Mouse (Mus musculus): Measurements from ENCODE around the gene Hivep3.

Hivep3 gene

DNA sequence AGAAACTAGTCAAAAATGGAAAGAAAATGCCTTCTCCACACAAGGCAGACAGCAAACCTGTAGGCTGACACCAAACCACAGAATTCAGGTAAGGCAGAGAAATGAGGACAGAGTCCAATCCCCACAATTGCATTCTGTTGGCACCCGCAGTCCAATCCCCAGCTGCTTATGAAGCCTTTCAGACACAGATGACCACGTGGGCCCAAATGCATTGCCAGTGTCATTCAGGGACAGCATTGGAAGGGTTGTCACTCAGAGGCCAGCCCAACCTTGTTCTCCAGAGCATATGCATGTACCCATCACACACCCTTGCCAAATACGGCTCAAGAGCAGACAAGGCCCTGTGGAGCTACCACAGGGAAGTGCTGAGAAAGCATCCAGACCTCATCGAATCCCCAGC is 204.9 kb downstream of the Hivep3 start:
- in situ Hi-C loops (cut with MboI, MseI) = no loop called here

DNA sequence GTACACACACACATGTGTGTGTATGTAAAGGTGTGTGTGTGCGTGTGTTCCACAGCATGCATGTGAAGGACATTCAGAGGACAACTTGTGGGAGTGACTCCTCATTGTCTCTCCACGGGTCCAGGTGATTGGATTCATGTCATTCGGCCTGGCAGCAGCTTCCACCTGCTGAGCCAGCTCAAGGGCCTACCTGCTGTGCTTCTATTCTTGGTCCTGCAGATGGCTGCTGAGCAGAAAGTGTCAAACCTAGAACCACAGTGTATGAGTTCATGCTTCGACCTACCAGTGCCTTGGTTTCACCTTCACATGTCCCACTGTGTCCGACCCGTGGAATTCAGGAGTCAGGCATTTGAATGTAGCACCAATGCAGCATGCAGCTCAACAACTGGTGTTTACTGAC is 206.2 kb downstream of the Hivep3 start:
- in situ Hi-C loops (cut with MboI, MseI) = no loop called here

DNA sequence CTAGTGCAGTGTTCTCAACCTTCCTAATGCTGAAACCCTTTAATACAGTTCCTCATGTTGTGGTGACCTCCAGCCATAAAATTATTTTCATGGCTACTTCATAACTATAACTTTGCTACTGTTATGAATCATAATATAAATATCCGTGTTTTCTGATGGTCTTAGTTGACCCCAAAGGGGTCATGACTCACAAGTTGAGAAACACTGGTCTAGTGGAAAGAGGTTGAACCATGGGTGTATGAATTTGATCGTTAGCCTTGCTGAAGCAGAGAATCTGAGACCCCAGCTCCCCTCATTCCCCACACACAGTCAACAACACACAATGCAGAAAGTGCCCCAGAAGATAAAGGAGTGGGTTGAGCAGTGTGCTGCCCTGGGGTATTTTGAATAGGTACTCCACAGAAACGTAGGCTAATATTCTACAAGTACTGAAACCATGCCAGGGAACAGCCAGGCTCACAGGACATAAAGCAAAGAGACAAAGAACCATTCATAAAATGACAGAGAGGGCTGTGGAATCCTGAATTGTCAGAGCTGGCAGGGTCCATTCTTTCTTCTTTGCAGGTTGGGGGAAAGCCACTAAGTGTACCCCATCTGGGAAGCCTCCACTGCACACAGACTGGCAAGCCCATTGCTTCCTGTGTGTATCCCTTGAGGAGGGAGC is 212.8 kb downstream of the Hivep3 start:
- in situ Hi-C loops (cut with MboI, MseI) = no loop called here

DNA sequence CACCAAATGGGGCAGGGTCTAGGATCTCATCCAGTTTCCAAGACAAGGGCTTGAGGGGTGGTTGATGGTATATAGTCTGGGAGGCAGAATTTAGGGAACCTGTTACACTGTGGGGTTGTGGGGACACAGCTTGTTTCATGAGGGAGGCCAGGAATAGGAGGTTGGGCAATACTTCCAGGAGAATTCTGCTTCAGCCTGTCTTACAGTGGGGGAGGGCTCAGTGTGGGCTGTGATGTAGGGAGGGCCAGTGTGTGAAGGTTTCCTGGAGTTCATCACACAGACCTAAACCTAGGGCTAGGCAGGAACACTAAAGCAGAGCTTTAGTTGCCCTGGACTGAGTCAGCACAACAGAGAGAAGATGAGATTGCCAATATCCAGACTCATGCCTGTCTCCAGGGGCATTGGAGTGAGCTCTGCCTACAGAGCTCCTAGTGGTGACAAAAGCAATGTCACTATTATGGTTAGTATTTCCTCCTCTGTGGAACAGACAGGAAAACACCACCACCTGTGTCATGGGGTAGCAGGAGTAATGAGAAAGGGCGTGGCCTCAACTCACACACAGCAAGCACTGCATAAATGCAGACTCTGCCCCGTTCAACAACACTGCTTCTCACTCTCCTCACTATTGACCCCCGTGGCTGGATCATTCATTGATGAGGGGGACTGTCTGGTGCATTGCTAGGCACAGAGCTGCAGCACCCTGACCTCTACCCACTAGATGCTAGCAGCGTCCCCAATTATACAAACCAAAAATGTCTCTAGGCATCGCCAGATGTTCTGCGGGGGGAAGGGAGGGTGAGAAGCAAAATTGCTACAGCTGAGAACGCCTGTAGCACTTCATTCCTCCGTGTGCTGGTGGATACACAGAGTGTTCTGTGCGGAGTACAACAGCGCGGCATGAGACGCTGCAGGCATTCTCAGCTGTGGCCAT is 213.9 kb downstream of the Hivep3 start:
- in situ Hi-C loops (cut with MboI, MseI) = no loop called here

DNA sequence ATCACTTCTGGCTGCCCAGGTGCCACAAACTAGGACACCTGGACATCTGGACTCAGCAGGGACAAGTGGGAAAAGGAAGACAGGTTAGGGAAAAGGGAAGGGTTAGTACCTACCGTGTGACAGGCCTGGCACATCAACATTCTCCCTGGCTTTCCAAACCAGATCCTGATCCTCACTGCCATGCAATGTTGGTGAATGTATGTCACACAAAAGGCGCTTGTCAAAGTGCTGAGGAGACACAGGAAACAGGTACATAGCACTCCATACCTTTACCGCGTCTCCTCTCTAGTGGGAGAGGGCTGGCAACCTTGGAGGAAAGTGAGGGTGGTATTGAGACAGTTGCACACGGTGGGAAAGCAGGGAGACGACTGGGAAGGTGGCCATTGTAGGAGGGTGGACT is 214.8 kb downstream of the Hivep3 start:
- in situ Hi-C loops (cut with MboI, MseI) = no loop called here

DNA sequence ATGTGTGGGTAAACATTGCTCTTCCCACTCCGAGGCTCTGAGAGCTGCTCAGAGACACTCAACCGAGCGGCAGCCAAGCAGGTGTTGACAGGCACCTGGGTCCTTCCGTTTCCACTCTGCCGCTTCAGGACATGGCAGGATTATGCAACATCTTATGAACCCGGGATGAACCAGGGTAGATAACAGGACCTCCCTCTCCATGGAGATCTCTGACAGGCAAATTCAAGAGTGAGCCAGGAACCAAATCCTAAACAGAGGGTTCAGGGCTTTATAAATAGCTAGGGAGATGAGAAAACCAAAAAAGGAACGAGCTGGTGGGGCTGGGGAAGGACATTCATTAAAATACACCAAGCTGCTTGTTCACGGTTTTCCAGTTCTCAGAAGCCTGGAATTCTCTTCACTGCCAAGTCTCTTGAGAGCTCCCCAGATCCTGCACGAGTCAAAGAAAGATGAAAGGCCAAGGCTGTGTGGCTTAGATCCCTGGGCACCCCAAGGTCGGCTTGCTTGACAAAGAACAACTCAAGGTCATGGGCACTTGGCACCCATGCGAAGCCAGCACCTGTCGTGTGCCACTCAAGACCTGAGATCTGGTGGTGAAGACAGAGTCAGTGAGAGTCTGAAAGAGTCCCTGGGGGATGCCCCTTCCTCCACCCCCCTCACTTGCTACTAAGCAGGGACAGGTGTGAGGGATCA is 215.5 kb downstream of the Hivep3 start:
- in situ Hi-C loops (cut with MboI, MseI) = no loop called here

DNA sequence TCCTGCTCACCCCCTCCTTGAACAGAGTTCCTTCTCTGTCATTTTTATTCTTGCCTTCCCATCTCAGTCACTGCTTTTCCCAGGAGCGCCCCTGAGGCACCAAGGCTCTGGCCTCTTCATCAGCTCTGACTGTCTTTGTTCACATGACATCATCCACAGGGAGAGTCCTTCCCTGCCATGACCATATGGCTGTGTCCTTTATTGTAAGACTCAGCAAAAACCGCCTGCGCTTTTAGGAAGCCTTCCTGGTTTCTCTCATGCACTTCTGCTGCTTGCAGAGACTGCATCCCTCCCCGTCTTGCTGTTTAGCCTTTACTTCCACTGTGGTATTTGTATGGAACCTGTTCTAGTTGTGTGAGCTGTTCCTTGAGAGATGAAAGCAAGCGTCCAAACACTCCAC is 216.6 kb downstream of the Hivep3 start:
- in situ Hi-C loops (cut with MboI, MseI) = no loop called here

DNA sequence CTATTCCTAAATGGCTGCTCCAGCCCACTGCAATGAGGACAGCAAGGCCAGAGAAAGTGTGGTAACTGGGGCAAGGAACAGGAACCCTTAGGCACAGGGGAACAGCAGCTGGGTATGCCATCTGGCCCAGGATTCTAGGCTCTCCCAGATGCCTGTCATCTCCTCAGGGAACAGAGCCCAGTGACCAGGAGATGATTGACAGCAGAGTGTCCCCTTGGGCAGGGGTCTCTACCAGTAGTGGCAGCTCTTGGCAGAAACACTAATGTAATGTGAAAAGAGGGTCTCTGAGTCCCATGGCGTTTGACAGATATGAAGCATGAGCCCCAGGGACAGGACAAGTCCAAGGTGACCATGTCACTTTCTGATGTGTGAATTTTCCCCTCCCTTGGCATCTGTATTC is 217.5 kb downstream of the Hivep3 start:
- in situ Hi-C loops (cut with MboI, MseI) = no loop called here

DNA sequence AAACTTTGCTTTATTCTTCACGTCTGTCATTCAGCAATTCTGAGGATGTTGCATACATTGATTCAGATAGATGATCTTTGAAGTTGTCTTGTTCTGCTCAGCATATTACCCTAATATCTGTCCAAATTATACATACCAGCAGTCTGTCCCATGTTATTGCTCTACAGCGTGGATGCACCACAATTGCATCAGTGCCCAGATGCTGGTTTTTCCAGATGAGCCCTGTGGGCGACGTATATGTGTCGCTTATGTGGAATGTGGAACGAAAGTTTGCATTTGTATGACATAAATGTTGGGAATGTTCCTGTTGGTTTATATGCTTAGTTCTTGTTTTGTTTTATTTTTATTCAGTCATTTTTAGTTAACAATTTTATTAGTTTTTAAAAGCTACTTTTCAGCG is 221.4 kb downstream of the Hivep3 start:
- in situ Hi-C loops (cut with MboI, MseI) = no loop called here

DNA sequence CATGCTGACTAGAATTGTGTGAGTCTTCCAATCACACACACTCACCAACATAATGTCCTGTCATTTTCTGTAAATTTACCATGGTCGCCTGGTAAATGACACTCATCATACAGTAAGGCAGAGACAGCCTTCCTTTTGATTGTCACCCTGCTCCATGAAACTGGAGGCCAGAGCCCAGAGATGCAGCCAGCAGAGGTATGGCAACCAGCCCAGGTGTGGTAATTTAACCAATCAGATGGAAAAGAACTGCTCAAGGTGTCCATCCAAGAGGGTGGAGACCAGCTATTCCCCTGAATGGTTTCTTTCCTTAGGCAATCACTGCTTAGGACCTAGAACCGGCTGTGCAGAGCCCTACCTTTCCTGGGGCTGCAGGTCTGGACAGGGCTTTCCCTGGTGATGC is 224.4 kb downstream of the Hivep3 start:
- in situ Hi-C loops (cut with MboI, MseI) = no loop called here

DNA sequence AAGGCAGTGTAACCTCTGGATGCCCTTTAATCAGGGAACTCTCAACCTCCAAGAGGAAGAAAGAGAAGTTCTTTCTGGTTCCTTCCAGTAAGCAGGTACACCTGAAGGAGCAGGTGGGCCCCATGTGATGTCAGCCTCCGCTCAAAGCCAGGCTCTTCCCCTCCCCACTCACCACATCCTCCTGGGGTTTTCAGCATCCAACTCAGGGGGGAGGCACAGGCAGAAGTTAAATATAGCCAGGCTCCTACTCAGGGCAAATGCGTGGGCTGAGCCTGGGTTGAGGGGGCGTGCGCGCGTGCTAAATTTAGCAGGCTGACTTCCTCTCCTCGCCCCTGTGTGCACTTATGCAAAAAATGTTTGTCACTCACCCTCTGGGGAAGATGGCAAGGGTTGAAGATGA is 225.7 kb downstream of the Hivep3 start:
- in situ Hi-C loops (cut with MboI, MseI) = no loop called here

DNA sequence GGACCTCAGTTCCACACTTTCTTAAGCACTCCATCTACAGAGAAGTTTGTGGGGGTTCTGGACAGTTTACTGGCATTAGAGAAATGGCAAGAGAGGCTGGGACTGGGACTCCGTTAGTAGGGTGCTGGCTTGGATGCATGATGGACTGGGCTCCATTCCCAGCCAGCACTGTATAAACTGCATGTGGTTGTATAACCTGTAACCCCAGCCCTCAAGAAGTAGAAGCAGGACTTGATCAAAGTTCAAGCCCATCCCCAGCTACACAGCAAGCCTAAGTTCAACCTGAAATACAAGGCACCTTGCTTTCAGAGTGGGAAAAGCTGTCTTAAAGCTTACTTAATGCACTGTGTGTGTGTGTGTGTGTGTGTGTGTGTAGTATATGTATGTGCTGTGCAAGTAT is 226.3 kb downstream of the Hivep3 start:
- in situ Hi-C loops (cut with MboI, MseI) = loop anchor here (5.0 kb wide), 2 partner anchors 77 to 102 kb away; partner anchors contain the start of gene AL607142.1

DNA sequence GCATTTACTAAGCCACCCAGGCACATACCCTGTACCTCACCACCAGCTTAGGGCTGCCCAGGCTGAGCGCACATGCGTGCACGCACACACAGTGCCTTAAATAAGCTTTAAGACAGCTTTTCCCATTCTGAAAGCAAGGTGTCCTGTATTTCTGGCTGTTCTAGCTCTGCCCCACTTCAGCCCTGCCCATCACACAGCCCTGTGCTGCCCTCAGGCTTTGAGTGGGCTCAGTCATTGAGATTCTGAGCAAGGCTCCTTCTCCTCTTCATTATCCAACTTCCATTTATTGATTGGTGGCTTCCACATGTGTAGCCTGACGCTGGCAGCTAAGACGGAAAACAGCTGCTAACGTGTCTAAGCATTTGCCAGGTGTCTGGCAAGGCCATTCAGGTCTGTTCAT is 226.9 kb downstream of the Hivep3 start:
- in situ Hi-C loops (cut with MboI, MseI) = loop anchor here (5.0 kb wide), 2 partner anchors 77 to 102 kb away; partner anchors contain the start of gene AL607142.1

DNA sequence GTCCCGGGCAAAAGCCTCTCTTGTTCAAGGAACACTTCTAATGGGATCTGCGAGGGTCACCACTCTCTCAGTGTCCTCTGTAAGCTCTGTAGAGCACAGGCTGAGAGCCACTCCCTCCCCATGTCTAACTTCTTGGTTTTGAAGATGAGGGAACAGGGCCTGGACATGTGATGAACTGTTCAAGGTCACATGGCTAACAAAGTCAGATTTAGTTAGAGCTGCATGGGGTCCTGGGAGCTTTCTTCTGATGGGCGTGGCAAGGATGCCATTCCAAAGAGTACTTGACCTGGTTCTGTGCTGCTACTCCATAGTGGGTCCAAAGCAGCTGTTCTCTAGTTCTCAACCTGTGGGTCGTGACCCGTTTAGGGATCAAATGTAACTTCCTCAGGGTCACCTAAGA is 227.6 kb downstream of the Hivep3 start:
- in situ Hi-C loops (cut with MboI, MseI) = loop anchor here (5.0 kb wide), 2 partner anchors 76 to 101 kb away; partner anchors contain the start of gene AL607142.1

DNA sequence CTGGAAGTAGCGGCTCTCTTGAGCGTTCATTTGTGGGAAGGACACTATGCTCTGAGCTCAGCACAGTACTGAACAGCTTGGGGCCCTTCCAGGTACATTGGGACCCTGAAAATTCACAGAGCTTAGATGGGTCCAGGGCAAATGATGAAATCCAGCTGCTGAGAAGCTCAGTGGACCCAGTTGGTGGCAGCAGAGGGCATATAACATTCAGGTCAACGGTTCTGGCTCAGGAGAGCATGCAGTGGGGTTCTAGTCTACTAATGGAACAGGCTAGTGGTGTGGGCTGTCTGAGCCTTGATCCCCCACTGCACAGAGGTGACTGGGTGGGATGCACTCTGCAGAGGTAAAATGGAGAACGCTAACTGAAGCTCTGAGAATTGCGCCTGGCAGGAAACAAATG is 228.5 kb downstream of the Hivep3 start:
- in situ Hi-C loops (cut with MboI, MseI) = loop anchor here (5.0 kb wide), 2 partner anchors 75 to 100 kb away; partner anchors contain the start of gene AL607142.1

DNA sequence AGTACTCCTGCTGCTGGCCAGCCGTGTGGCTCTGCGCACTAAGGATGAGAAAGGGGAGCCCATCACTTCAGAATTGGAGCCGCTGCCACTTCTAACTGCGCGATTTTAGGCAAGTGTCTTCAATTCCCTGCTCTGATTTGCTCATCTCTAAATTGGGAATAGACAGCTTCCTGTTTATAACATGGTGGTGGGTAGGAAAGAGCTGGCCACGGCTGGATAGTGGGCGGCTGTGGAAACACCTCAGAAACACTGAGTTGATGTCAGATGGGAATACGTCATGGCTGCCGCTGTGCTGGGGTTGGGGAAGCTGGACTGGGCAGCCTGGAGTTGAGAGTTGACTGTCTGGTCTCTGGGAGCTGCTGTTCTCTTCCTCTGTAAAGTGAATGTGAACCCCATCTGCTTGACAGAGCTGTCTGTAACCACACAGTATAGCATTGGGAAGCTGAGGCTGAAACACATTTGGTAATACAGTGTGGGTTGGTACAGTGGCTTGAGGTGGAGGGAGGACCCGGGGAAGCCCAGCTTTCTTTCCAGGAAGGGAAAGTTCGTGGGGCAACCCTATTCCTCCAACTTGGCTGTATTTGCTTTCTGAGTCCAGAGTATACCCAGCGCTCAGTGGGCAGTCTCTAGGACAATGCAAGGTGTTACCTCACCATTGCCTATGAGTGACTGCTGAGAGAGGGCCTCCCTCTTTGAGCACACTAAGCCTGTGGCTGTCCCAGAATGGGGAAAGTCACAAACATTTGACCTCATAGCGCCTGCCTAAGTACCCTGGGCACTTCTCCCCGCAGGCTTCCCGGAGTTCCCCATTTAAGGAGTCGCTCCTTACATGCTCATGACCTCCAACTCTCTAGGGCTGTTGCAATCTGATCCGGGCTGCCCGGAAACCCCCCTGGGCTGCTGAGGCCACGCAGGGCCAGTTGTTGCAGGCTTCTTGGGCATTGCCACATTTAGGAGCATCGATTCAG is 232.8 kb downstream of the Hivep3 start:
- in situ Hi-C loops (cut with MboI, MseI) = no loop called here

DNA sequence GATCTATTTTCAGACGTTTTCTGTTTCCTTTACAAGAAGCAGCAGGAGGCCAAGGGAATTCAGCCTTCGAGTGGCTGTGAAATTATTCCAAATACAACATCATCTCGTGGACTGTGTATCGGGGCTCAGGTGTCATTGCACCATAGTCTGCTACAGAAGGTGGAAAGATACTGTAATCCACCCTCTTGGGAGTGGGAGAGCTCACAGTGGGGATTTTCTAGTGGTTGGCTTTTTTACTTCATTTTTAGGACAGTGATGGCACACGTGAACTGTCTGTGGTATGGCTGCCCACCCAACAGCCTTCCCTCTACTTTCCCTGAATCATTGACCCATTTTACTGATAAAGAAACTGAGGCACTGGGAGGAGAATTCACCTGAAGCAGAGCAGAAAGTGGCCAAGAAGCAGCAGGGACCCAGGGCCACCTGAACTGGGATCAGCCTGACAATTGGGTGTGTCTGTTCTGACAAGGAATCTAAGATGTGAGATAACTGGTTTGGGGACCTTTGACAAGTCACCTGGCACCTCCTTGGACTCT is 233.6 kb downstream of the Hivep3 start:
- in situ Hi-C loops (cut with MboI, MseI) = no loop called here

DNA sequence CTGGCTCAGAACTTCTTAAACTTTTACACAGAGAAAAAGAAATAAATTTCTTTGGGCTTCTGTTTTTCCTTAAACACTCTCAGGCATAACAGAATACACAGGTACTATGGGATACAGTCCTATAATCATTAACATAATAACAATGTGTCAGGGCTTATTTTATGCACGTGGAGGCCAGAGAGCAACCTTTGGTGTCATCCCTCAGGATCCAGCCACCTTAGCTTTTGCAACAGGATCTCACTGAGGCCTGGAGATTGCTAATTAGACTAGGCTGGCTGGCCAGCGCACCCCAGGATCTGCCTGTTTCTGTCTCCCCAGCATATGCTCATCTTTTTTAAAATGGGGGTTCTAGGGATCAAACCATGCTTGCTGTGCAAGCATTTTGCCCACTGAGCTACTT is 234.1 kb downstream of the Hivep3 start:
- in situ Hi-C loops (cut with MboI, MseI) = no loop called here

DNA sequence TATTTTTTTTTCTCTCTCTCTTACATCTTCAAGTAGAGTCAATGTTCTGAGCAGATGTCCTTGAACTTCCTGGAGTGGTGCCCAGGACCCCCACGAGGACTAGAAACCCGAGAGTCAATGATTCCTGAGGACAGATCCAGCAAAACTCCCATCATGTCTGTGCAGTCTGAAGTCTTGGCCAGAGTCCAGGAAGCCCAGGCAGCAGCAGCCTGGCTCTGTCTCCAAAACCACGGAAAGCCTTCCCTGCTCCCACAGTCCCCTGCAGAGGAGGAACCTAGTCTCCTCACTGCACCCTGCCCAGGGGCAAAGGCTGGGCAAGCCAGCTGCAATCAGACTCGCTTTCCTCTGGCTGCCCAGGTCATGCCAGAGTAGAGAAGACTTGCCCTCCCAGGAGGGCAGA is 234.5 kb downstream of the Hivep3 start:
- in situ Hi-C loops (cut with MboI, MseI) = no loop called here

DNA sequence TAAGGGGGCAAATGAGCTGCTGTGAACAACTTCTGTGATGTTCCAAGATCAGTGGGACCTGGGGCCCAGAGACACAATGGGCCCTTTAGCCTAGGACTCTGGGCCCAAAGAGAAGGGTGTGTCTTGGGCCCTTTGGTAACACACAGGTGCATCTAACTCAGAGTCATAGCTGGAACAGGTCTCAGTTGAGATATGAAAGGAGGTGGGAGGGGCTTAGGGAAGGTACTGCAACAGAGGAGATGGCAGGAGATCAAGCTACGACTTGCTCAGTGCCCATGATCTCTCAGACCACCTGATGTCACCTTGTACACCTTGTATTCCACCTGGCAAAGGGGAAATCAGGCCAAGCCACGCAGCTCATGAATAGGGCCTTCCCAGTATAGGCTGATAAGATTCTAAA is 235.3 kb downstream of the Hivep3 start:
- in situ Hi-C loops (cut with MboI, MseI) = no loop called here

DNA sequence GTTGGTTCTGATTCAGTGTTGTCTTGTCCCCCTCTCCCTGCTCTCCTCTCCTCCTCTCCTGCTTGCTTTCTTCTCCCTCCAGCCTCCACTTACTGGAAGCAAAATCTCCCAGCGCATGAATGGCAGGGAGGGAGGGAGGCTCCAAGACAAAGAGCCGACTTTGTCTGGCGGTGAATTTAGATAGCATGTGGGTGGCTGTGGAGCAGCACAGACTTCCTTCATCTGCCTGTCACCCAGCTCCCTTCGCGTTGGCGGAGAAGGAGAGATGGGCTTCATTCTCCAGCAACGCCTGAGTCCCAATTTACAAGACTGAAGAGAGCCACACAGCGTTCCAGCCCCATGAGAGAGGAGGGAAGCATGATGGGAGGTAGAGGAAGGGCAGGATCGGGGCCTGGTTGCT is 236.6 kb downstream of the Hivep3 start:
- in situ Hi-C loops (cut with MboI, MseI) = no loop called here
